Mouse (Mus musculus) common myeloid progenitor, adult 5-6 weeks (primary cell): ENCODE data around the gene Efcab2. TPM values are rescaled to one million over a fixed set of nuclear protein-coding genes. Genes with fewer than 3 reads are reported as not detected.

Source experiments
- ATAC-seq: replicated peaks from 2 replicates; pipeline ENCODE4 v1.8.0; 2016; ENCODE audit warnings: low read depth, mild to moderate bottlenecking, moderate TSS enrichment, inconsistent platforms; ENCODE audit not compliant: poor library complexity, severe bottlenecking
- total RNA-seq: library from RNA; stranded (forward); fragments of 200-1000, 187-1606 nt; gene quantifications from 2 replicates; pipeline ENCODE4 v1.2.3, GENCODE M21; 2017

Efcab2 gene
- total RNA-seq, 1 experiment from 2014 or later = 3.0 TPM

DNA sequence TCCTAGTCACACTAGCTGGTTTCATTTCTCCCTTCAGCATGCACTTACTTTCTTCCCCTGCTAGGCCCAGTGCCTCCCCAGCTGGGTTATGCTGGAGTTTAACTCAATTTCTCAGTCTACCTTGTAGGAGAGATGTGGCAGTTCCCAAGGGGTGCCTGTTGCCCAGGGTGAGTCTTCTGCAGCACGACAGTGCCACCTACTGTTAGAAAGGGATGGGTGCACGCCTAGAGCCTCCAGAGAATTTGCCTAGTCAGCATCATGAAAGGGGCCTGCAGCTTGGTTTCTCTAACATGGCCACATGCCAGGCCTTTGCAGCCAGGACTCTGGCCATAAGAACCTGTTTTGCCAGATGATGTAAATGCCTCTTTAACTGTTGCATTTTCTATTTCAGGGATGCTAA lies 57.8 kb downstream of the Efcab2 start:
- ATAC-seq = peak; percentile 98

- ATAC-seq = no peak
Observed at GRCm38 (mm10) chr1:178464140-178464539, 58.3 kb downstream of the Efcab2 start.

DNA sequence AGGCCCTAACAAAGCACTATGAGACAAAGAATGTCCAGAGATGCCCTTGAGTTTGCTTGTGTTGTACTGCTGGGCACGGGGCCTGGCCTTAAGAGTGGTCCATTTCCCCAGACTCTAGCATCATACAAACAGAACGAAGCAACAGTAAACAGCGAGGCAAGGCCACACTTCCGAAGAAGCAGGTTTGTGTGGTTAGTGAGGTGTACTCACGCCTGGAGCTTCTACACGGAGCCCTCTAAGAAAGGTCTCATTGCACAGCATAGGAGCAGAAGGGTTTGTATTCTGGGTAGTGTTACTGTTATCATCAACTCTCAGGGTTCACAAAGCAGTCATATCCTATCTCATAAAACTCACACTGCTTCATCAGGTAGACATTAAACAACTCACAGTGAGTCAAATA lies 61.7 kb downstream of the Efcab2 start:
- no peak for ATAC-seq

- ATAC-seq = peak; percentile 48; the same call in 1 of the 2 replicates
Observed at GRCm38 (mm10) chr1:178468280-178468679, 62.4 kb downstream of the Efcab2 start.

- no peak for ATAC-seq
Observed at GRCm38 (mm10) chr1:178483854-178484253, 78.0 kb downstream of the Efcab2 start.

DNA sequence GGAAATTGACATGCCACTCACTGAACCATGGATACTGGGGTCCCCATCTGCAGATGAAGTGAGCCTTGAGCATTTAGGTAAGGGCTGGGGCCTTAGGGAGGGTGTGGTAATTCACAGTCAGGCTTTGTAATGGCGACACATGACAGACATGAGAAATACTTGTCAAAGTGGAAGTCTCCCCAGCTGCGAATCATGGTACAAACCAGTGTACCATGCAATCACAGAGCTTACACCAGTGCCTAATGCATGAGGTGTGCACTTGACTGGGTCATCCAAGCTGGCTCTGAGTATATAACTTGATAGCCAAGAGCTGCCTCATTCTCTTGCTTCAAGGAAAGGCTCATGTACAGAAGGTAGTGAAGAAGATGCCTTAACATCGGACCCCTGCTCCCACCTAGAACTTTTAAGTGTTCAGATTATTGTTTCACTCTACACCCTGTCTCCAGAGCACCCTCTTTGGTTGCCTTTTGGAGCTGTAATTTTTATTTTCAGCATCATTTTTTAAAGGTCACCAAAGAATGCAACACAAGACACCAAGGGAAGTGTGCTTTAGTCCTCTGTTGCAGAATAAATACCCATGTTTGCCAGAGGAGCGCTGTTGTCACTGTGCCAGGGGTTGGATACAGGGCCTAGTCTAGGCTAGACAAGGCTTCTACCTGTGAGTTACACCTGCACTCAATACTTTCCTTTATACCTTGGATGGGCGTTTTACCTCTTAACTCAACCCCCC lies 79.4 kb downstream of the Efcab2 start:
- ATAC-seq = no peak

GRCm38 (mm10) chr1:178485868-178486220 lies 80.0 kb downstream of the Efcab2 start:
- no peak for ATAC-seq

GRCm38 (mm10) chr1:178486828-178487227 lies 80.9 kb downstream of the Efcab2 start:
- no peak for ATAC-seq

DNA sequence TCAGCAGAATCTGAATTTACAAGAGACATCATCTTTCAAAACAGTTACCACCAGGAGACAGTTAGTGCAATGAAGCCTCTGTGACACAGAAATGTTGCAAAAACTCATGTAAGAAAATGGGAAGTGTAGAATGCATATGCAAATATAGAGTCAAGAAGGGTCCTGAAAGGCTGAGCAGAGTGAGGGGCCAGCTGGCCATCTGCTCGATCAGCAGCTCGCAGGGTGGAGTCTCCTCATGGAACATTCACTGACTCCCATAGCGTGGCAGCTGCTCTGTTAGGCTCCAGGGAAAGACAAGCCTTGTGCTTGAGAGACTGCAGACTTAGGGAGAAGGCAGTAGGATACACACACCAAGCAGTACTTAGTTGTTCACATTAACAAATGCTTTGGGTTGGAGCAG lies 83.2 kb downstream of the Efcab2 start:
- peak; percentile 53 for ATAC-seq

DNA sequence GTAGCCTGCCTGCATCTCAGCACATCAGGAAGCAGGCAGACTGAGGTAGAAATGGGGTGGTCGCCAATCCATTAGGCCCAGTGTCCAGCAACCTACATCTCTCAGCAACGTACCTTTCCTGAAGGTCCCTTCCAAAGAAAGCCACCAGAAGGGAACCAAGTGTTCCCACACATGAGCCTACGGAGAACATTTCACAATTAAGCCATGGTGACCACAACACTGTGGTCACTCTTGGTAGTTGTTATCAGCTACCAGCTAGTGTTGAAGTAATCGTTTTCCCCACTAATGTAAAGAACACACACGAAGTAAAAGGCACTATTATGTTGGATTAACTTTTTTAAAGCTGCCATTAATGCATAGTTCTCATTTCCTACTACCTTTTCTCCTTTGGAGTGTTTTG lies 85.8 kb downstream of the Efcab2 start:
- peak; percentile 74 for ATAC-seq

- ATAC-seq = 0 out of 2 replicates have a peak, but pooled peaks have one; percentile 16
Observed at GRCm38 (mm10) chr1:178492493-178492892, 86.6 kb downstream of the Efcab2 start.

DNA sequence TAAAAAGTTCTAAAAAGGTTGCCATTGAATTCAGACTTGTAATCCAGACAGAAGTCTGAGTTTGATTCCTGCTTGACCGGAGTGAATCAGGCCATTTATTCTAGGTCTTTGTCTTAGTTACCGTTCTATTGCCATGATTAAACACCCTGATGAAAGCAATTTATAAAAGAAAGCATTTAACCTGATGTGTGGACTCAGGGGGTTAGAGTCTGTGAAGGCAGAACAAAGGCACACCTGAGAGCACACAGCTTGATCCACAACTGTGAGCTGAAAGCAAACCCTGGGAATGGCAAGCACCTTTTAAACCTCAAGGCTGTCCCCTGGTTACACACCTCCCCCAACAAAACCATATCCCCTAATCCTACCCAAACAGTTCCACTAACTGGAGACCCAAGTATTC lies 90.3 kb downstream of the Efcab2 start:
- no peak for ATAC-seq

DNA sequence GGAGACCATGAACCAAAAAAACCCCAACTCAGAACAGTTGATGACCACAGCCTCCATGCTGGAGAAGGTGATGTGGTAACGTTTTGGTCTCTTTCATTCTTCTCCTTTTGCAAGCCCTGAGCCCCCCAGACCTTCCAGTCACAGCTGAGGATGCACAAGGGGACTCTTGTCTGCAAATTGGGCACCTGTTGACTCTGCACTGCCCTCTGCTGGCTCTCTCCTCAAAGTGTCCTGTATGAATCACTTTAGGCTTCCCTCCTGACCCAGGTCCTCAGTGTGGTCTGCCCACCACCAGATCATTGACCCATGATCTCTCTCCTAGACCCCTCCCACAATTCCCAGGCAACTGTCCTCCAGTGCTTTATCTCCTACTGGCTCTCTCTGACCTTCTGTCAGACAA lies 91.0 kb downstream of the Efcab2 start:
- peak; percentile 92 for ATAC-seq

- ATAC-seq = no peak
Observed at GRCm38 (mm10) chr1:178506938-178507337, 101.1 kb downstream of the Efcab2 start.

GRCm38 (mm10) chr1:178512323-178513031 lies 106.6 kb downstream of the Efcab2 start:
- ATAC-seq = no peak

DNA sequence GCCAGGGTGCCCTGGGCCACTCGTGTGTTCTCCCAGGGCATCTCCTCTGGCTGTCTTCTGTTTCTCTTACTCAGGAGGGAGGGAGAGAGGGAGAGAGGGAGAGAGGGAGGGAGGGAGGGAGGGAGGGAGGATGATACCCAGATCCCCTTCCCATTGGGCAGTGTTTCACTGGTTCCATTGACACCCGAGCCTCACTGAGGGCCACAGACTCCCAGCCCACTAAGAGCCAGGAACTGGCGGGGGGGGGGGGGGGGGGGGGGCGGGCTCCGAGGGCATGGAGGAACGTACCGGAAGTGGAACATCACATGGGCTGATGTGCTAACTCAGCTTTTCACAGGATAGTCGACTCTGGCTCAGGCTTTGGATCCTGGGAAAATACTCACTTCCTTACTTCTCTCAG lies 108.1 kb downstream of the Efcab2 start:
- no peak for ATAC-seq

- ATAC-seq = no peak
Observed at GRCm38 (mm10) chr1:178515839-178516238, 110.0 kb downstream of the Efcab2 start.

DNA sequence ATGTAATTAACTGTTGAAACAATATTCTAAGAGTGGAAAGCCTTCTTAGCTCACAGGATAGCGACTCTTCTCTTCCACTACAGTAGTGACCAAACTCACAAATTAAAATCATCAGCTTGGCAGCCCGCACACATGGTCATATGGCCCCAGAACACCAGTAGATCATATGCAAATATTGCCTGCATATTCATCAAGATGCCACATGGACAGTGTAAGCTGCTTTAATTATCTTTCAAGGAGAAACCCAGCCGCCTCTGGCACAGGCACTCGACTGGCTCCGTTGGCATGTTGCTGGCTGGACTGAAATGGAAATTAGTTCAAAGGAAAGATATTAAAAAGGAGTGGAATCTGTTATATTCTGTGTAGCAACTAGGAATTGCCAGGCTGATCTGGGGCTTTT lies 116.5 kb downstream of the Efcab2 start:
- ATAC-seq = no peak

GRCm38 (mm10) chr1:178523152-178523551 lies 117.3 kb downstream of the Efcab2 start:
- ATAC-seq = peak; percentile 43; the same call in 1 of the 2 replicates

GRCm38 (mm10) chr1:178527185-178527546 lies 121.3 kb downstream of the Efcab2 start:
- ATAC-seq = peak; percentile 46

DNA sequence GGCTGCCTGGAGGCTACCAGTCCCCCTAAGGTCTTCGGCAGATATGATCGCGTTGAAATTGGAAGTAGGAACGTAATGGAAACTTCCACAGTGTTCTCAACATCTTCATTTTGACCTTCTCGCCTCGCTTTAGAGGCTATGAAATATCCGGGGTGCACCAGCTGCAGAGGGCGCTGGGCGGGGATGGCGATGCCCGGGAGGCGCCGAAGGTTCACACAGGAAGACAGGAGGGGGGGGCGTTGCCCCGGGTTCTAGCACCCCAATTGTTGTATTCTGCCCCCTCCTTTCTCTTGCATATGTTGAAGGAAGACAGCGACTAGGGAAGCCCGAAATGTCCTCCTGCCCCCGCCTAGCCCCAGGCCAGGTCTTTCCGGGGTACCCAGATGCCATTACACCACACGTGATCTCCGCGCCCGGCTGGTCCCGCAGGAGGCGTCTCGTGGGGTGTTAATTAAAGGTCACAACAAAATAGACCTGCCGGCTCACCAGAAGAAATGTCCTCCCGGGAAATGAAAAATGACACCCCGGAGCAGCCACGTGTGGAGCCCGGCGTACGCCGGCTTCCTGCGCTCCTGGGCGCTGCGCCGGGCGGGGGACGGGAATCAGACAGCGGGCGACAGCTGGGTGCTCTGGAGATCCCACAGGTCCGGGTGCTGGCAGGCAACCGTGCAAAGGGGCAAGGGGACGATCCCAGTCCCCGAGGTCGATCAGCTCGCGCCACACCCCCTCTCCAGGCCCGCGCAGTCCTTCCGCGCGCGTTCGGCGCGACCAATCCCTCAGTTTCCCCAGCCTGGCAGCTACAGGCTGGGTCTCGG lies 121.9 kb downstream of the Efcab2 start:
- ATAC-seq = peak; percentile 34
